Mouse (Mus musculus) heart, embryonic 14.5 days (tissue): ENCODE data around the gene Grid2. TPM values are rescaled to one million over a fixed set of nuclear protein-coding genes. Genes with fewer than 3 reads are reported as not detected.

ENCODE experiments used
- ATAC-seq: fragments of 200-750 bp; cut with Nextera tagmentation; 2 replicates; pipeline ENCODE4 v1.8.0; 2017; ENCODE audit warnings: low read depth, moderate TSS enrichment; ENCODE audit not compliant: insufficient number of reproducible peaks, insufficient read depth, low FRiP score
- H3K27ac ChIP-seq, 2 experiments: fragments of 200-500 bp in 1 of 2; fragments of 300-500 bp in 1 of 2; sonication (generic) in 1 of 2; replicated peaks in 1 of 2; 2 replicates each; pipeline ENCODE4 v1.5.1; 2012 to 2014; ENCODE audit warnings: low read depth in 2 of 2, low read length in 2 of 2, control low read depth in 1 of 2, mild to moderate bottlenecking in 1 of 2, mixed read lengths in 1 of 2; ENCODE audit not compliant: control insufficient read depth in 1 of 2, insufficient read depth in 1 of 2
- H3K27me3 ChIP-seq: fragments of 300-500 bp; sonication (generic); 2 replicates; pipeline ENCODE4 v1.6.1; 2014; ENCODE audit warnings: mild to moderate bottlenecking, low read length, control low read depth; ENCODE audit not compliant: control insufficient read depth, insufficient read depth
- H3K36me3 ChIP-seq: fragments of 300-500 bp; sonication (generic); 2 replicates; pipeline ENCODE4 v1.6.1; 2014; ENCODE audit warnings: mild to moderate bottlenecking, control low read depth, low read length, mixed read lengths; ENCODE audit not compliant: control insufficient read depth, insufficient read depth
- H3K4me1 ChIP-seq, 2 experiments: fragments of 200-500 bp in 1 of 2; fragments of 300-500 bp in 1 of 2; sonication (generic) in 1 of 2; 2 replicates each; pipeline ENCODE4 v1.6.1; 2012 to 2014; ENCODE audit warnings: low read length in 2 of 2, control low read depth in 1 of 2, mixed read lengths in 1 of 2; ENCODE audit not compliant: control insufficient read depth in 2 of 2, insufficient read depth in 2 of 2
- H3K4me2 ChIP-seq: fragments of 300-500 bp; sonication (generic); 2 replicates; pipeline ENCODE4 v1.6.1; 2014; ENCODE audit warnings: mild to moderate bottlenecking, low read length
- H3K4me3 ChIP-seq, 2 experiments: fragments of 200-500 bp in 1 of 2; fragments of 300-500 bp in 1 of 2; sonication (generic) in 1 of 2; 2 replicates each; pipeline ENCODE4 v1.5.1; 2012 to 2014; ENCODE audit warnings: low read length in 2 of 2, mild to moderate bottlenecking in 2 of 2, control low read depth in 1 of 2, low read depth in 1 of 2, moderate library complexity in 1 of 2; ENCODE audit not compliant: control insufficient read depth in 1 of 2, insufficient read depth in 1 of 2
- H3K9ac ChIP-seq: fragments of 300-500 bp; sonication (generic); 2 replicates; pipeline ENCODE4 v1.6.1; 2014; ENCODE audit warnings: mild to moderate bottlenecking, low read length
- H3K9me3 ChIP-seq: fragments of 300-500 bp; sonication (generic); 2 replicates; pipeline ENCODE4 v1.6.1; 2016; ENCODE audit warnings: low read length, control low read depth; ENCODE audit not compliant: control insufficient read depth
- WGBS: fragments of 180-500 bp; shearing (Covaris S2); extraction: QIAGEN DNeasy Blood & Tissue Kit; methylation state at CpG from one replicate; pipeline ENCODE4 v1.1.7; 2014; 5-methylcytosine and 5-hydroxymethylcytosine counted together
- polyA plus RNA-seq: library from polyadenylated mRNA; unstranded; fragments of >200 nt; fragmentation: Nextera tagmentation; extraction: Ambion mirVana; gene quantifications from 2 replicates; pipeline ENCODE4 v1.2.1, GENCODE M21; 2014

The Grid2 gene
- polyA plus RNA-seq, 1 experiment from 2014 or later, result 1.3 TPM

DNA sequence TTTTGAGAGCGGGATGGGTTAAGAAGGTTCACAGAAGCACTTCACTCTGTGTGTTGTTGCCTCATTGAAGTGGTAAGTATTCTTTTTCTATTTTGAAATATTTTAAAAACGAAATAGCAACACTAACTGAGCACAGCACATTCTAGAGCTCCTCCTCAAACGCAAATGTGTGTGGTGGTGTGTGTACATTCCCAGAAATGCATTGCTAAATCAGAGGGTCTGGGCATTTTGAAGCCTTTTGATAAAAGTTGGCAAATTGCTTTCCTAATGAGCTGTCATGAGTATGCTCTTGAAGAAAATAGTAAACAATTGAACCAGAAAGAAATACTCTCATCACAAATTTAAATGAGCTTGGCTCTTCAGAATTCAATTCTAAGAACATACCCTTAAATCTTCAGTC, 1325.7 kb downstream of the Grid2 start:
- Histone ChIP-seq H3K9me3 (no peaks in the 10 kb centered on the region), H3K4me3 (no peak overlapping the region), H3K36me3 (no peaks in the 10 kb centered on the region), H3K27ac (no peak overlapping the region), H3K4me2 (no peak overlapping the region), H3K4me1 (no peaks in the 10 kb centered on the region), H3K9ac (no peak overlapping the region), H3K27me3 (no peaks in the 10 kb centered on the region)
- ATAC-seq, result no peak
- WGBS, result 64% methylated on average over 3 of the region's 3 CpGs

DNA sequence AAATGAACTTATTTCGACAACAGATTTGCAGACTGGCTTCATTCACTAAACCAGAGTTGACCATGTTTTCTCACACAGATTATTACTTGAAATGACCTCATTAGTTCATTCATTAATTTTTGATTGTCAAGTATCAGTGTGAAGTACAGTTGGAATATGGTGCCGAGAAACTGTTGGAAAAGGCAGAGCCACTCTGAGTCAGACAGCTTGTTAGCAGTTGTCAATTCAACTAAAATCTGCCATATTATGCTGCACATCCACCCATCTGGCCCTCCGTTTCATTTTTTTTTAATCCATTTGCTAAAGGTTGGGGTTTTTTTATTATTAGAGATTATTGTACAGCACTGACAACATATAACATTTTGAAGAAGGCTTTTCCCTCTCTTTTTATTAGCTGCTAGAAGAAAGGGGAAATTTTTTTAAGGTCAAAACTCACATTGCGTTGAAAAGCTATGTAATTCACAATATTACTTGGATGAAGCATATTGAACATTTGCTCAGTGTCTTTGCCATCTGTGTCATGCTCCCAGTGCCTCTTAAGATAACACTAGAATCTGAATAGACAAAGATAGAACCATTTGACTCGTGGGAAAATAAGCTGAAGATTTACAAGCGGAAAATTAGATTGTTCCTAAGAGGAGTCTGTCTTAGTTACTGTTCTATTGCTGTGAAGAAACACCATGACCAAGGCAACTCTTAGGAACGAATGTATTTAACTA, 1333.0 kb downstream of the Grid2 start:
- ATAC-seq, result no peak
- WGBS, result 71% methylated on average over 7 of the region's 7 CpGs
- no peaks in the 10 kb centered on the region for H3K4me1 ChIP-seq

DNA sequence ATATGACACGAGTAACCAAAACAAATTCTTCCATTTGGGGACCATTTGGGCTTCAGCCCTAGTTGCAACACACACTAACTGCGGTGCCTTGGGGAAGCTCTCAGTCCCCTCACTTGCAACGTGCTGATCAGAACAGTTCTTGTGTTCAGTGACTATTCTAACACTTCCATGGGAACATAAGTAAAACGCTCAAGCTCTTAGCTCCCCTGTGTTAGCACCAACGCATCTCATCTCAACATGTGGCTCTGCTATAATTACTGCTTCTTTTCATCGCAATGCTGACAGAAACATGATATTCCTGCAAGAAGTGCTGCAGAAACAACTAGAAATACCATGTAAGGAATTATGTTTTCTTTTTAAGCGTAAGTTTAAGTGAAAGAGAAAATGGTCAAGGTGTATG, 1340.6 kb downstream of the Grid2 start:
- Histone ChIP-seq H3K27me3 (no peaks in the 10 kb centered on the region), H3K9me3 (no peaks in the 10 kb centered on the region), H3K9ac (no peak overlapping the region), H3K36me3 (no peaks in the 10 kb centered on the region), H3K27ac (no peak overlapping the region), H3K4me1 (peaks cover 0 to 7% of the 10 kb centered on the region in 2 experiments; a peak in 1 of 4 replicates), H3K4me2 (no peak overlapping the region), H3K4me3 (no peak overlapping the region)
- no peak for ATAC-seq
- WGBS, result 59% methylated on average over 7 of the region's 7 CpGs

More for the DNA sequence above, 1333.0 kb downstream of the Grid2 start:
- Histone ChIP-seq H3K36me3 (no peaks in the 10 kb centered on the region), H3K27ac (no peak overlapping the region), H3K9me3 (no peaks in the 10 kb centered on the region), H3K27me3 (no peaks in the 10 kb centered on the region), H3K4me3 (no peak overlapping the region), H3K4me2 (no peak overlapping the region), H3K9ac (no peak overlapping the region)

DNA sequence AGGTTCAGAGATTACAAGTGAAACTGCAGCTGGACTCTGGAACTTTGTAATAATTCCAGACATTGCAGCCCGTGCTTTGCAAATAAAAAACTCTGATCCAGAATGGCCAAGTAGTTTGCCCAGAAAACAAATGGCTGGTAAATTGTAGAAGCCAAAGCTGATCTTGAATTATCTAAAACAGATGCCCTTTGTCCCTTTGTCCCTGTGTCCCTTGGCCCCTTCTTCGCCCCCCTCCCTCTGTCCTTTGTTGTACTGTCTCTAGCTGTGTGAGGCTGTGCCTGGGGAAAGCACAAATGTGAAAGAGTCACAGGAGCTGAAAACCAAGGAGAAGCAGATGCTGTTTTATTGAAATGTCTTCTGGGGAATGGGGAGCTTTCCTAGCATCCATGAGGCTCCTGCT, 1341.2 kb downstream of the Grid2 start:
- 58% methylated on average over 2 of the region's 2 CpGs for WGBS
- no peak overlapping the region for H3K4me2 ChIP-seq
- ATAC-seq, result no peak
- no peak overlapping the region for H3K27ac ChIP-seq
- peaks cover 0 to 7% of the 10 kb centered on the region in 2 experiments; a peak in 1 of 4 replicates for H3K4me1 ChIP-seq
- H3K36me3 ChIP-seq, result no peaks in the 10 kb centered on the region
- H3K9me3 ChIP-seq, result no peaks in the 10 kb centered on the region
- H3K4me3 ChIP-seq, result no peak overlapping the region
- no peaks in the 10 kb centered on the region for H3K27me3 ChIP-seq
- no peak overlapping the region for H3K9ac ChIP-seq

DNA sequence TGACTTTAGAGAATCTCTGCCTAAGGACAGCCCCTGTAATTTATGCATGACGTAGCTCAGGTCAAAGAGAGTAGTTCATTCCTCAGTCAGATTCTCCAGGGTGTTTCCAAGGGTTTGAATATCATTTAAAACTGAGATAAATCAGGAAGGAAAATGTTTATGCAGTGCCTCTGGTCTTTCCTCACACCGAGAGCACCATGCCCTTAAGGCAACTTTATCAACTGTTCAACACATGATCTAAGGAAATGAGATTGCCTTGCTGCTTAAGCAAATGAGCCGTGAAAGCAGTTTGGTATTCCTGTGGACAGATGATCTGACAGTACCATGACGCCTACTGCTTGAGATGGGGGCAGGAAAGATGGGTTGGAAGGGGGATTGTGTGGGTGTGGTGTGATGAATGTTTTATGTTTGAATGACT, 1342.5 kb downstream of the Grid2 start:
- Histone ChIP-seq H3K36me3 (no peaks in the 10 kb centered on the region), H3K27ac (no peak overlapping the region), H3K4me1 (peaks cover 0 to 7% of the 10 kb centered on the region in 2 experiments; a peak in 1 of 4 replicates), H3K4me3 (no peak overlapping the region), H3K27me3 (no peaks in the 10 kb centered on the region), H3K9ac (no peak overlapping the region), H3K4me2 (no peak overlapping the region), H3K9me3 (no peaks in the 10 kb centered on the region)
- 41% methylated on average over 4 of the region's 4 CpGs for WGBS
- no peak for ATAC-seq

DNA sequence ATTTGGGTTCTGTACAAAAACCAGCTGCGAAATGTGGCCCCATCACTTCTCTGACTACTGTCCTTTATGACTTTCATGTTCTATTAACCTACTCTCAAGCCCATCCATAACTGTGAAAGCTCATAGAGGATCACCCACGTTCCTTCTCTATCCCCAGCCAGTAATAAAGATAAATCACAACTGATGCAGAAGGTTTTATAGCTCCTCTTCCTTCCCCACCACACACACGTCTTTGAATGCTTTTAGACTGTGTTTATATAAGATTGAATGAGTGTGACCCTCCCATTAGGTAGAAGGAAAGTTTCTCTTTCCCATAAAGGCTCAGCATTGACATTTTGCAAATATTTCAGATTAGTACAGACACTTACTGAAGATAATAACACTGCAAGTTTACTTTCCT, 1350.1 kb downstream of the Grid2 start:
- Histone ChIP-seq H3K9ac (no peak overlapping the region), H3K4me2 (no peak overlapping the region), H3K27me3 (no peaks in the 10 kb centered on the region), H3K4me3 (no peak overlapping the region), H3K4me1 (no peaks in the 10 kb centered on the region), H3K36me3 (no peaks in the 10 kb centered on the region), H3K27ac (no peak overlapping the region), H3K9me3 (no peaks in the 10 kb centered on the region)
- ATAC-seq, result no peak
- WGBS, result 64% methylated on average over 3 of the region's 3 CpGs

DNA sequence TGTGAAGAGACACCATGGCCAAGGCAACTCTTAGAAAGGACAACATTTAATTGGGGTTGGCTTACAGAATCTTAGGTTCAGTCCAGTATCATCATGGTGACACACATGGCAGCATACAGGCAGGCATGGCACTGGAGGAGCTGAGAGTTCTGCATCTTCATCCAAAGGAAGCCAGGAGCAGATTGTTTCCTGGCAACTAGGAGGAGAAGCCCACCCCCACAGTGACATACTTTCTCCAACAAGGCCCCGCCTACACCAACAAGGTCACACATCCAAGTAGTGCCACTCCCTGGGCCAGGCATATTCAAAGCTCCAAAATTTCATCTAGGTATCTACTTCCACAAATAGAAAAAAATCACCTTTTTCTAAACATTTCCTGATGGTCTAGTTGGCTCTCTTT, 1351.4 kb downstream of the Grid2 start:
- ATAC-seq, result no peak
- Histone ChIP-seq H3K9me3 (no peaks in the 10 kb centered on the region), H3K9ac (no peak overlapping the region), H3K36me3 (no peaks in the 10 kb centered on the region), H3K27ac (no peak overlapping the region), H3K4me1 (no peaks in the 10 kb centered on the region), H3K27me3 (no peaks in the 10 kb centered on the region), H3K4me2 (no peak overlapping the region), H3K4me3 (no peak overlapping the region)
- WGBS, result 79% methylated on average over 1 of the region's 1 CpGs

DNA sequence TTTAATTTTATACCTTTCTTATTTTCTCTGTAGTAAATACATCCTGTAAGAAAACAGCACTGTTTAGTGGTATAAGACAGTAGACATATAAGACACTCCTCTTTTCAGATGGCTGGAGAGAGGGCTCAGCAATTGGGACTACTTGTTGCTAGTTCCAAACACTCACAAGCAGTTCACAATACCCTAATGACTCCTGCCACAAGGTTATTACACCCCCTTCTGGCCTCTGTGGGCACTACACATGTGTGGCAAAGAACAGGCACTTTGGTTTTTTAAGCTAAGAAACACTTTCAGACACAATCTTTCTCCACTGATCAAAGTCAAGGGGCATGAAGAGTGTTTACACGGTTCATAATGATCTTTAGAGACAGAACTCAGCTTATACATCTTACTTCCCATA, 1352.3 kb downstream of the Grid2 start:
- no peaks in the 10 kb centered on the region for H3K9me3 ChIP-seq
- no peaks in the 10 kb centered on the region for H3K4me1 ChIP-seq
- no peak overlapping the region for H3K4me3 ChIP-seq
- H3K4me2 ChIP-seq, result no peak overlapping the region
- H3K36me3 ChIP-seq, result no peaks in the 10 kb centered on the region
- no peak overlapping the region for H3K9ac ChIP-seq
- no peak for ATAC-seq
- H3K27me3 ChIP-seq, result no peaks in the 10 kb centered on the region
- no peak overlapping the region for H3K27ac ChIP-seq
- WGBS, result 14% methylated on average over 1 of the region's 1 CpGs
